Mouse (Mus musculus): ENCODE results near the gene 5730507C01Rik.
"Not testable (repeated sequence)": the region's sequence is repeated elsewhere in the genome, so short reads cannot be mapped to it uniquely, and the experiment has no call there.

Gene 5730507C01Rik

GRCm38 (mm10) chr12:18514171-18514570 lies at the start of gene 5730507C01Rik:
TSS of gene 5730507C01Rik (plus strand) at chr12:18514510.
- no peak for DNase-seq (ENCODE audit: low spot score in 2 of 2)

- DNase-seq (ENCODE audit: low spot score in 2 of 2): not testable (repeated sequence)
Measured at GRCm38 (mm10) chr12:18514616-18515015, 306 bp downstream of the 5730507C01Rik start.

DNA sequence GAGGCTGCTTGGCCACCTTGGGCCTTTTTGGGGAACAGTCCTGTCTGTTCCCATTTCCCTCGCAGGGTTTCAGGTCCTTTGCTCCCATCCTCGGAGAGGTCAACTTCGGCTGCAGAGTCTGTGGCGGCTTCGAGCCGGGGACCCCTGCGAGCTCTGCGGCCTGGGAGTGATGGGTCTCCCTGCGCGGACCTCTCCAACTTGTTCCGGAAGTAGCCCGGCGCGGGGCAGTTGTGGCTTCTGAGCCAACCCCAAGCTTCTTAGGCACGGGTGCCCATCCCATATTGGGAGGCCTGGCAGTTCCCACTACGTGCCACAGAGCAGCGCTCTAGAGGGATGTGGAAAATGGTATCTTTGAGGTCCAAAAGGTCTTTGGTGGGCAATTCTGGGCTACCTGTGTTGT lies 767 bp downstream of the 5730507C01Rik start:
- DNase-seq (ENCODE audit: low spot score in 2 of 2): not testable (repeated sequence)

Data from spleen, postnatal 10 days (tissue).